Comparison of ENCODE assay signal across 9 mouse cellular contexts in genomic region chr8:127070225-127070624, GRCm38 (mm10). TPM values are rescaled to one million over a fixed set of nuclear protein-coding genes. Genes with fewer than 3 reads are reported as not detected.
A peak's percentile ranks its signal among the peaks of the same experiment; 100 is the strongest.
DNase-seq lines count a peak whose midpoint lies in the region; ATAC-seq lines count a peak whose summit lies in the region.
"Had no signal": no experiment of that assay in that cellular context is flagged by ENCODE, and none has a peak within 500 bp of the region (broad histone marks: within the 10 kb centered on the region; RNA-seq: fewer than 3 reads in every experiment).

No protein-coding gene starts in this region.

- no peak overlapping the region for H3K4me3 ChIP-seq in lung, embryonic 15.5 days
- H3K4me3 ChIP-seq: neural tube, embryonic 12.5 days had no signal

- no peak overlapping the region for H3K4me2 ChIP-seq in lung, embryonic 15.5 days
- H3K4me2 ChIP-seq: neural tube, embryonic 12.5 days had no signal

- ATAC-seq in lung, embryonic 15.5 days (ENCODE audit: borderline replicate concordance, extremely low read depth, low FRiP score, low TSS enrichment) = peak; percentile 72; the same call in 1 of the 2 replicates
- no peak for ATAC-seq in granulocyte monocyte progenitor cell, adult 5-6 weeks (replicated peaks; ENCODE audit: poor library complexity, severe bottlenecking)

- H3K9ac ChIP-seq in lung, embryonic 15.5 days = no peak overlapping the region
- H3K9ac ChIP-seq: neural tube, embryonic 12.5 days had no signal

- no peak overlapping the region for H3K27ac ChIP-seq in lung, embryonic 15.5 days
- H3K27ac ChIP-seq: neural tube, embryonic 12.5 days had no signal

- no peaks in the 10 kb centered on the region for H3K9me3 ChIP-seq in lung, embryonic 15.5 days
- H3K9me3 ChIP-seq: neural tube, embryonic 12.5 days had no signal

- no peaks in the 10 kb centered on the region for H3K27me3 ChIP-seq in lung, embryonic 15.5 days
- H3K27me3 ChIP-seq: neural tube, embryonic 12.5 days had no signal

- no peak for DNase-seq in lung, postnatal 25 days (ENCODE audit: low spot score)
- DNase-seq in cerebellum, adult 11-12 months = peak; percentile 52
- DNase-seq in heart, adult 8-10 months (ENCODE audit: low spot score) = peak; percentile 59
- DNase-seq in kidney, postnatal 14 days = peak; percentile 81
- no peak for DNase-seq in embryo, embryonic 10 days (ENCODE audit: low spot score)
- DNase-seq in c-Kit-positive CD71-positive TER-119-positive erythroid progenitor cells, embryonic 14.5 days (ENCODE audit: low spot score) = no peak

- H3K4me1 ChIP-seq in lung, embryonic 15.5 days = peaks cover 47% of the 10 kb centered on the region

- WGBS in lung, embryonic 15.5 days = 51% methylated on average over 3 of the region's 3 CpGs

- no peaks in the 10 kb centered on the region; the same call in 1 of the 2 replicates for H3K36me3 ChIP-seq in lung, embryonic 15.5 days
- H3K36me3 ChIP-seq: neural tube, embryonic 12.5 days had no signal

RNA-seq across cellular contexts. Expression of gene Pard3, which starts 6.5 kb away (rescaled TPM):
- 21.9 and 23.9 TPM in 2 replicates for polyA plus RNA-seq in lung, embryonic 15.5 days (2015; fragmentation: Nextera tagmentation; extraction: Ambion mirVana)
- total RNA-seq in heart, adult 8-10 months (2022) = 10 to 100 TPM; 30.2 to 32.1 (median 30.9) TPM
- total RNA-seq in granulocyte monocyte progenitor cell, adult 5-6 weeks (2014; fragmentation: Nextera tagmentation) = not detected in 2 replicates
- total RNA-seq in granulocyte monocyte progenitor cell, adult 5-6 weeks (2017) = not detected in 2 replicates

Comparison
In these comparisons a context has a peak if more than half of its experiments do, and no peak if none do; other contexts are left out.
1. DNase-seq: peak in cerebellum, adult 11-12 months (single experiment), heart, adult 8-10 months (single experiment) and kidney, postnatal 14 days (single experiment); none in lung, postnatal 25 days (single experiment), embryo, embryonic 10 days (single experiment) and c-Kit-positive CD71-positive TER-119-positive erythroid progenitor cells, embryonic 14.5 days (single experiment).
2. RNA of gene Pard3, which starts 6.5 kb away (total RNA-seq): 30.2 to 32.1 TPM in heart, adult 8-10 months; not detected in granulocyte monocyte progenitor cell, adult 5-6 weeks; every median in the first group is over 10 times any median in the second.